Mouse (Mus musculus) liver, postnatal 0 days (tissue): ENCODE data around the gene Tspan11.

ENCODE experiments used
- CTCF ChIP-seq: sonication (generic); IDR thresholded peaks from 2 replicates; pipeline ENCODE4 v1.5.1; 2016; ENCODE audit warnings: antibody characterized with exemption, low read depth
- EP300 ChIP-seq: IDR thresholded peaks from 2 replicates; pipeline ENCODE4 v1.6.1; 2016; ENCODE audit warnings: antibody characterized with exemption, low read depth, mild to moderate bottlenecking

DNA sequence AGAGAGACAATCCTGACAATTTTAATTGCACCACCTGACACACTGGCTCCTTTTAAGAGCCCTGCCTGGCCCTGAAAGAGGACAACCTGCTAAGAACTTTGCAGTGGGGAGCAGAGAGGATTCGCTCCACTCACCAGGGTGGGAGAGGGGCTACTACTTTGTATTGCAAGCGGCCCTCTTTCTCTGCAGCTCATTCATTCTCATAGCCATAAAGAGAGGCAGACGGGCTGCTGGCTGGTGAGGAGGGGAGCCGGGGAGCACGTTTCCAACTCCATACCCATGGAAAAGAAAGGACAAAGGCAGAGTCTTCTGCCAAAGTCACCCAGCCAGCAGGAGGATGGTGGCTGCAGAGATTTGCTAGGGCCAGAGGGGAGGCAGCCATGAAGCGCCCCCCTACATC lies 86.2 kb downstream of the Tspan11 start:
- TF ChIP-seq CTCF (no peak), EP300 (no peak)
